Mouse (Mus musculus) CH12.LX (cell line): ENCODE results near the gene Pde5a. TPM values are rescaled to one million over a fixed set of nuclear protein-coding genes. Genes with fewer than 3 reads are reported as not detected.

ENCODE experiments used
- DNase-seq: peaks from one replicate; pipeline ENCODE4 v3.0.0-alpha.2; 2013; ENCODE audit errors: extremely low read depth
- H3K27ac ChIP-seq: 2 replicates; pipeline ENCODE4 v1.5.1; 2012; ENCODE audit warnings: low read depth, mild to moderate bottlenecking, control low read depth, moderate library complexity; ENCODE audit not compliant: insufficient read depth
- H3K27me3 ChIP-seq: replicated peaks from 2 replicates; pipeline ENCODE3; 2012; ENCODE audit warnings: inconsistent platforms
- H3K36me3 ChIP-seq, 2 experiments: replicated peaks in 1 of 2; 2 replicates each; pipeline versions ENCODE3 to v1.6.1; 2012; ENCODE audit warnings: inconsistent platforms in 1 of 2, low read length in 1 of 2, mild to moderate bottlenecking in 1 of 2, mixed read lengths in 1 of 2, moderate library complexity in 1 of 2; ENCODE audit not compliant: control insufficient read depth in 1 of 2, insufficient read depth in 1 of 2
- H3K4me1 ChIP-seq, 2 experiments: 2 replicates each; pipeline ENCODE4 v1.6.1; 2012; ENCODE audit warnings: inconsistent platforms in 1 of 2, moderate library complexity in 1 of 2; ENCODE audit not compliant: insufficient read depth in 2 of 2, control insufficient read depth in 1 of 2
- H3K4me2 ChIP-seq: 2 replicates; pipeline ENCODE4 v1.6.1; 2012; ENCODE audit warnings: low read depth, mild to moderate bottlenecking, control low read depth; ENCODE audit not compliant: poor library complexity, insufficient read depth, severe bottlenecking
- H3K4me3 ChIP-seq, 3 experiments: fragments of 150-350 bp in 1 of 3; sonication (generic) in 1 of 3; replicated peaks in 1 of 3; 2 replicates each; pipeline versions ENCODE3 to v1.5.1; 2011 to 2012; ENCODE audit warnings: low read depth in 2 of 3, low read length in 2 of 3, mild to moderate bottlenecking in 2 of 3, moderate library complexity in 2 of 3, control low read depth in 1 of 3, improper control_type of control experiment in 1 of 3, inconsistent platforms in 1 of 3, mixed read lengths in 1 of 3; ENCODE audit not compliant: poor library complexity in 1 of 3
- H3K79me2 ChIP-seq: replicated peaks from 2 replicates; pipeline ENCODE4 v1.6.1; 2012; ENCODE audit warnings: mild to moderate bottlenecking, moderate library complexity; ENCODE audit not compliant: control insufficient read depth, poor library complexity, insufficient read depth, severe bottlenecking; ENCODE audit errors: extremely low read depth
- H3K9ac ChIP-seq: 2 replicates; pipeline ENCODE4 v1.6.1; 2012; ENCODE audit warnings: low read depth, mild to moderate bottlenecking, control low read depth, moderate library complexity; ENCODE audit not compliant: insufficient read depth
- H3K9me3 ChIP-seq: replicated peaks from 2 replicates; pipeline ENCODE3; 2012; ENCODE audit warnings: low read length, inconsistent platforms, mixed read lengths
- CHD1 ChIP-seq: IDR thresholded peaks from 2 replicates; pipeline ENCODE4 v1.6.1; 2012; ENCODE audit warnings: low read depth, low read length, improper control_type of control experiment, inconsistent platforms
- CHD2 ChIP-seq: IDR thresholded peaks from 2 replicates; pipeline ENCODE4 v1.6.1; 2011; ENCODE audit warnings: low read length, improper control_type of control experiment
- E2F4 ChIP-seq: IDR thresholded peaks from 2 replicates; pipeline ENCODE4 v1.6.1; 2011; ENCODE audit warnings: low read depth, low read length, improper control_type of control experiment; ENCODE audit not compliant: insufficient replicate concordance
- ELF1 ChIP-seq: IDR thresholded peaks from 2 replicates; pipeline ENCODE4 v1.6.1; 2014; ENCODE audit warnings: low read depth, mild to moderate bottlenecking, inconsistent platforms, low read length, improper control_type of control experiment
- GABPA ChIP-seq: IDR thresholded peaks from 2 replicates; pipeline ENCODE4 v1.6.1; 2012; ENCODE audit warnings: low read depth, low read length, improper control_type of control experiment, inconsistent platforms; ENCODE audit not compliant: insufficient replicate concordance
- IRF4 ChIP-seq: IDR thresholded peaks from 2 replicates; pipeline ENCODE4 v1.6.1; 2014; ENCODE audit warnings: low read depth, mild to moderate bottlenecking, inconsistent platforms, low read length, improper control_type of control experiment
- JUND ChIP-seq: conservative IDR thresholded peaks from 2 replicates; pipeline ENCODE4 v1.6.1; 2011; ENCODE audit warnings: low read depth, low read length, improper control_type of control experiment
- KAT2A ChIP-seq: IDR thresholded peaks from 2 replicates; pipeline ENCODE4 v1.6.1; 2012; ENCODE audit warnings: low read length, improper control_type of control experiment, inconsistent platforms; ENCODE audit not compliant: insufficient replicate concordance
- MAX ChIP-seq: IDR thresholded peaks from 2 replicates; pipeline ENCODE4 v1.6.1; 2011; ENCODE audit warnings: low read length, improper control_type of control experiment
- MEF2A ChIP-seq: IDR thresholded peaks from 2 replicates; pipeline ENCODE4 v1.6.1; 2014; ENCODE audit warnings: low read depth, mild to moderate bottlenecking, inconsistent platforms, low read length, improper control_type of control experiment, borderline replicate concordance
- MXI1 ChIP-seq: IDR thresholded peaks from 2 replicates; pipeline ENCODE4 v1.6.1; 2011; ENCODE audit warnings: mild to moderate bottlenecking, low read depth, low read length, improper control_type of control experiment
- MYC ChIP-seq: IDR thresholded peaks from 2 replicates; pipeline ENCODE4 v1.6.1; 2011; ENCODE audit warnings: low read depth, mild to moderate bottlenecking, improper control_type of control experiment, low read length
- NELFE ChIP-seq: IDR thresholded peaks from 2 replicates; pipeline ENCODE4 v1.6.1; 2011; ENCODE audit warnings: low read depth, low read length, improper control_type of control experiment
- RAD21 ChIP-seq: IDR thresholded peaks from 2 replicates; pipeline ENCODE4 v1.6.1; 2011; ENCODE audit warnings: low read depth, mild to moderate bottlenecking, low read length, improper control_type of control experiment, moderate library complexity
- RCOR1 ChIP-seq: conservative IDR thresholded peaks from 2 replicates; pipeline ENCODE4 v1.6.1; 2012; ENCODE audit warnings: low read depth, mild to moderate bottlenecking, inconsistent platforms, low read length, improper control_type of control experiment
- SIN3A ChIP-seq: IDR thresholded peaks from 2 replicates; pipeline ENCODE4 v1.6.1; 2012; ENCODE audit warnings: low read length, improper control_type of control experiment, inconsistent platforms
- SMC3 ChIP-seq: IDR thresholded peaks from 2 replicates; pipeline ENCODE4 v1.6.1; 2011; ENCODE audit warnings: low read depth, low read length, improper control_type of control experiment
- TBP ChIP-seq: conservative IDR thresholded peaks from 2 replicates; pipeline ENCODE4 v1.6.1; 2011; ENCODE audit warnings: low read depth, low read length, improper control_type of control experiment
- TCF12 ChIP-seq: IDR thresholded peaks from 2 replicates; pipeline ENCODE4 v1.6.1; 2014; ENCODE audit warnings: low read depth, mild to moderate bottlenecking, inconsistent platforms, low read length, improper control_type of control experiment
- UBTF ChIP-seq: IDR thresholded peaks from 2 replicates; pipeline ENCODE4 v1.6.1; 2012; ENCODE audit warnings: low read depth, mild to moderate bottlenecking, inconsistent platforms, low read length, improper control_type of control experiment, moderate library complexity
- USF2 ChIP-seq: conservative IDR thresholded peaks from 2 replicates; pipeline ENCODE4 v1.6.1; 2011; ENCODE audit warnings: low read depth, low read length, improper control_type of control experiment
- ZC3H11A ChIP-seq: IDR thresholded peaks from 2 replicates; pipeline ENCODE4 v1.6.1; 2012; ENCODE audit warnings: low read depth, mild to moderate bottlenecking, inconsistent platforms, low read length, improper control_type of control experiment
- ZKSCAN1 ChIP-seq: IDR thresholded peaks from 2 replicates; pipeline ENCODE4 v1.6.1; 2012; ENCODE audit warnings: low read depth, inconsistent platforms, low read length, improper control_type of control experiment, borderline replicate concordance
- dilution Hi-C: fragments of 300-500 bp; cut with MboI; formaldehyde crosslinking; loops from 2 replicates; pipeline ENCODE4 v1.14.3; 2020; ENCODE audit warnings: low sequenced_read_pairs; ENCODE audit not compliant: extremely low pct_unique_long_range_greater_than_20kb, extremely low pct_ligation_motif_present
- in situ Hi-C: fragments of 300-500 bp; cut with MboI; formaldehyde crosslinking; loops from 3 replicates; pipeline ENCODE4 v1.14.3; 2019; ENCODE audit warnings: low sequenced_read_pairs, low pct_ligation_motif_present, low pct_unique_long_range_greater_than_20kb, mixed read lengths
- polyA plus RNA-seq: library from polyadenylated mRNA; unstranded; fragments of >175 nt; gene quantifications from 2 replicates; pipeline ENCODE4 v1.2.1, GENCODE M21; 2012; ENCODE audit warnings: low read depth; ENCODE audit not compliant: insufficient read length
- total RNA-seq, 2 experiments: library from RNA; depleted of rRNA; stranded (reverse); fragments of 300-350 nt in 1 of 2; fragments of >200 nt in 1 of 2; gene quantifications; 2 replicates each; pipeline ENCODE4 v1.2.3; 2012 to 2014

The Pde5a gene
- total and polyA plus RNA-seq, 3 experiments, result 0.60 to 1.1 (median 1.0) TPM

DNA sequence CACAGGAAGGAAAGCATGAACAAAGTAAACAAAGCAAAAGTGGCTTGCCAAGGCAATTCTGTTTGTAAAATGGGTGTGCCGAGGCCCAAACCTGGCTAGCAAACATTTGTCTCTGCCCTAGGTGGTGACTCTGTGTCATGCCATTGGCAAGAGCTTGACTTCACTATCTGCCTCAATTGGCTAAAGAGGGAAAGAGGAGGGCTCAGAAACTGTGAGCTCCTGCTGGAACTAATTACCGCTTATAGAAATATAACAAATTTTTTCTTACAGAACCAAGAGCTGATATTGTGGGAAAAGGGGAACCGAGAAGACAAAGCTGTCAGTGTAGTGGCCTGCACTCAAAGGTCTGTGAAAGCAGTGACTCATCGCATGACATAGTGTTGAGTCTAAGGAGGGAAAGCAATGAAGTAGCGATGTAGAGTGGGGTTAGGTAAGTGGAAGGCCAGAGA is 159.6 kb downstream of the Pde5a start (continued):
- TF ChIP-seq UBTF, result no peak
- TF ChIP-seq SIN3A, result no peak
- no peak for TF ChIP-seq KAT2A
- no peak for TF ChIP-seq CHD1
- TF ChIP-seq MEF2A, result 0 out of 2 replicates have a peak, but pooled peaks have one; percentile 62
- no peak for TF ChIP-seq TCF12
- no peak for TF ChIP-seq SMC3
- TF ChIP-seq JUND, result peak; percentile 81
- TF ChIP-seq IRF4, result peak; percentile 95
- no peak for TF ChIP-seq ELF1

DNA sequence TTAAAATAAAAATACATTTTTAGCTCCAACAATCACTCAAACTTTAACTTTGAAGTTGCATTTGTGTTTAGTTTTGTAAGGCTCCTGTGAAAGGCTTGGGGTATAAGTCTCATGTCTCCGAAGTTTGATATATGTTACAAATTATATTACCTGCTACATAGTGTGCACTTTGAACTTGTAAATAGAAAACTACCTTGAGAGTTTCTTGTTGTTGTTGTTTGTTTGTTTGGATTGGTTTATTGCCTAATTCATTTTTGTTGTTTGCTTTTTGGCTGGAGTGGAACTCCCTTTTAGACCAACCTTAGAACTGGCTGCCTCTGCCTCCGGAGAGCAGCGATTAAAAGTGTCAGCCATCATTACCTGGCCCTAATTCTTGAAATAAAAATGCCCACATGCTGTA is 166.0 kb downstream of the Pde5a start, which contains the start of gene Fabp2:
Gene Fabp2, plus strand, starts transcription at position 301 of the 400 bp plus-strand sequence.
- H3K79me2 ChIP-seq, result no peaks in the 10 kb centered on the region
- no peaks in the 10 kb centered on the region for H3K27me3 ChIP-seq
- DNase-seq, result no peak
- H3K9ac ChIP-seq, result no peak within 1 kb of the TSS
- H3K36me3 ChIP-seq, result no peaks in the 10 kb centered on the region
- in situ Hi-C loops, result no loop called here
- no peaks in the 10 kb centered on the region for H3K4me1 ChIP-seq
- H3K4me2 ChIP-seq, result no peak within 1 kb of the TSS
- H3K9me3 ChIP-seq, result no peaks in the 10 kb centered on the region
- TF ChIP-seq ZKSCAN1 (no peak), MYC (no peak), CHD2 (no peak), MAX (no peak), E2F4 (no peak), NELFE (no peak), UBTF (no peak), TBP (no peak), GABPA (no peak), MXI1 (no peak), ZC3H11A (no peak), SMC3 (no peak), MEF2A (no peak), RAD21 (no peak), USF2 (no peak), RCOR1 (no peak), ELF1 (no peak)
- no peak within 1 kb of the TSS for H3K4me3 ChIP-seq
- H3K27ac ChIP-seq, result no peak within 1 kb of the TSS
- dilution Hi-C loops, result no loop called here
